Mouse (Mus musculus) small intestine, adult 2 months (tissue): ENCODE results near the gene Nxph4. TPM values are rescaled to one million over a fixed set of nuclear protein-coding genes. Genes with fewer than 3 reads are reported as not detected.

Experiments used
- H3K27ac ChIP-seq: fragments of 200-500 bp; 2 replicates; pipeline ENCODE4 v1.5.1; 2012; ENCODE audit warnings: low read depth, low read length, control low read depth, inconsistent platforms; ENCODE audit not compliant: insufficient read depth
- H3K27me3 ChIP-seq: fragments of 200-500 bp; 2 replicates; pipeline ENCODE4 v1.6.1; 2012; ENCODE audit warnings: mild to moderate bottlenecking, moderate library complexity, low read length, inconsistent platforms; ENCODE audit not compliant: control insufficient read depth, insufficient read depth
- H3K36me3 ChIP-seq: fragments of 200-500 bp; 2 replicates; pipeline ENCODE4 v1.6.1; 2012; ENCODE audit warnings: mild to moderate bottlenecking, low read length, control low read depth, inconsistent platforms; ENCODE audit not compliant: control insufficient read depth, insufficient read depth
- H3K4me1 ChIP-seq: fragments of 200-500 bp; 2 replicates; pipeline ENCODE4 v1.6.1; 2012; ENCODE audit warnings: low read length, inconsistent platforms, mixed read lengths; ENCODE audit not compliant: control insufficient read depth, insufficient read depth, insufficient read length
- H3K4me3 ChIP-seq: fragments of 200-500 bp; 2 replicates; pipeline ENCODE4 v1.5.1; 2012; ENCODE audit warnings: low read depth, mild to moderate bottlenecking, control low read depth, inconsistent platforms, low read length, moderate library complexity
- CTCF ChIP-seq: fragments of 200-500 bp; IDR thresholded peaks from 2 replicates; pipeline ENCODE4 v1.5.1; 2012; ENCODE audit warnings: low read depth, mild to moderate bottlenecking, control low read depth, inconsistent platforms, low read length, moderate library complexity, mixed read lengths; ENCODE audit not compliant: insufficient replicate concordance, insufficient read length; ENCODE audit errors: extremely low read depth
- POLR2A ChIP-seq: fragments of 200-500 bp; IDR thresholded peaks from 2 replicates; pipeline ENCODE4 v1.6.1; 2012; ENCODE audit warnings: low read depth, mild to moderate bottlenecking, control low read depth, inconsistent platforms, low read length, moderate library complexity
- WGBS: fragments of 180-500 bp; shearing (Covaris S2); methylation state at CpG from one replicate; pipeline ENCODE4 v1.1.7; 2018; 5-methylcytosine and 5-hydroxymethylcytosine counted together
- polyA plus RNA-seq: library from polyadenylated mRNA; depleted of rRNA; stranded (reverse); fragments of >200 nt; gene quantifications from 2 replicates; pipeline ENCODE4 v1.2.3, GENCODE M21; 2012

Nxph4 gene
- polyA plus RNA-seq, 1 experiment = 0.41 TPM

- H3K27me3 ChIP-seq = no peaks in the 10 kb centered on the region
- TF ChIP-seq CTCF = no peak
- TF ChIP-seq POLR2A = no peak
- no peaks in the 10 kb centered on the region for H3K4me1 ChIP-seq
- H3K4me3 ChIP-seq = no peak overlapping the region
- peaks cover 77% of the 10 kb centered on the region for H3K36me3 ChIP-seq
- no peak overlapping the region for H3K27ac ChIP-seq
These were observed 26.8 kb upstream of the Nxph4 start for GRCm38 (mm10) chr10:127561145-127561544.

DNA sequence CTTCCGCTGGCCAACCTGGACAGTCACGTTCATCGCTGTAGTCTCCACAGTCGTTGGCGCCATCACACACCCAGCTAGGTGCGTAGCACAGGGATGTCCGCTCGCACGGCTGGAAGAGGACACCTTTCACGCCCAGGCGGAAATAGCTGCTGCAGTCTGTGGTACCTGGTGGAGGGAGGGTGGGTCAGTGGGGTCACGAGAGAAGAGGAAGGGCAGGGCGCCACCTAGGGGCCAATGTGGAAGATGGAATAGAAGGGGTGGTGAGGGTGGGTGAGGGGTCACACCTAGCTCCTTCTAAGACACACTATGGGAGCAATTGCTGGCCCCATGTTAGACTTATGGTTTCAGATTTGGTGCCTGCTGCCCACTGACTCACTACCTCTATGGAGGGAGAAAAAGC is 23.0 kb upstream of the Nxph4 start:
- Histone ChIP-seq H3K4me3 (no peak overlapping the region), H3K27me3 (no peaks in the 10 kb centered on the region), H3K36me3 (peaks cover 86% of the 10 kb centered on the region), H3K4me1 (no peaks in the 10 kb centered on the region; the same call in 1 of the 2 replicates), H3K27ac (no peak overlapping the region)
- WGBS = 90% methylated on average over 13 of the region's 13 CpGs
- TF ChIP-seq CTCF (peak; percentile 49; the same call in 1 of the 2 replicates), POLR2A (no peak)

GRCm38 (mm10) chr10:127555703-127556102 is 21.3 kb upstream of the Nxph4 start:
- no peaks in the 10 kb centered on the region; the same call in 1 of the 2 replicates for H3K4me1 ChIP-seq
- no peak overlapping the region for H3K4me3 ChIP-seq
- no peak overlapping the region for H3K27ac ChIP-seq
- TF ChIP-seq CTCF (peak; percentile 66; the same call in 1 of the 2 replicates), POLR2A (no peak)
- no peaks in the 10 kb centered on the region for H3K27me3 ChIP-seq
- peaks cover 83% of the 10 kb centered on the region for H3K36me3 ChIP-seq
- 89% methylated on average over 18 of the region's 18 CpGs for WGBS

GRCm38 (mm10) chr10:127549892-127550291 is 15.5 kb upstream of the Nxph4 start:
- peaks cover 2% of the 10 kb centered on the region; the same call in 1 of the 2 replicates for H3K4me1 ChIP-seq
- H3K27ac ChIP-seq = no peak overlapping the region
- H3K36me3 ChIP-seq = peaks cover 78% of the 10 kb centered on the region
- H3K4me3 ChIP-seq = no peak overlapping the region
- H3K27me3 ChIP-seq = no peaks in the 10 kb centered on the region
- TF ChIP-seq POLR2A (no peak), CTCF (no peak)
- 93% methylated on average over 17 of the region's 17 CpGs for WGBS

GRCm38 (mm10) chr10:127548236-127548635 is 13.9 kb upstream of the Nxph4 start:
- Histone ChIP-seq H3K27ac (no peak overlapping the region), H3K4me3 (no peak overlapping the region), H3K27me3 (no peaks in the 10 kb centered on the region), H3K36me3 (peaks cover 75% of the 10 kb centered on the region), H3K4me1 (peaks cover 2% of the 10 kb centered on the region; the same call in 1 of the 2 replicates)
- 94% methylated on average over 15 of the region's 15 CpGs for WGBS
- TF ChIP-seq CTCF (no peak), POLR2A (no peak)

DNA sequence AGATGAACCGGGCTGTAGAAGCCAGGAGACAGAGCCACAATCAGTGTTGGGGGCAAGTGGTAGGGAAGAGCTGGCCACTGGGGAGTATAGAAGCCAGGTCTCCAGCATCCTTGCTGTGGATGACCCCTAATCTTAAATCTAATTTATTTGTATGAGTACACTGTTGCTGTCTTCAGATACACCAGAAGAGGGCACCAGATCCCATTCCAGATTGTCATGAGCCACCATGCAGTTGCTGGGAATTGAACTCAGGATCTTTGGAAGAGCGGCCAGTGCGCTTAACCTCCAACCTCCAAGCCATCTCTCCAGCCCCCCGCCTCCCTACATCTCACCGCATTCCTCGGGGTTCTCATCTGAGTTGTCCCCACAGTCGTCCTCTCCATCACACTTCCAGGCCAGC is 12.1 kb upstream of the Nxph4 start:
- TF ChIP-seq POLR2A (no peak), CTCF (no peak)
- peaks cover 75% of the 10 kb centered on the region for H3K36me3 ChIP-seq
- no peaks in the 10 kb centered on the region for H3K27me3 ChIP-seq
- H3K4me3 ChIP-seq = no peak overlapping the region
- H3K27ac ChIP-seq = no peak overlapping the region
- H3K4me1 ChIP-seq = peaks cover 2% of the 10 kb centered on the region; the same call in 1 of the 2 replicates
- WGBS = 90% methylated on average over 7 of the region's 7 CpGs

DNA sequence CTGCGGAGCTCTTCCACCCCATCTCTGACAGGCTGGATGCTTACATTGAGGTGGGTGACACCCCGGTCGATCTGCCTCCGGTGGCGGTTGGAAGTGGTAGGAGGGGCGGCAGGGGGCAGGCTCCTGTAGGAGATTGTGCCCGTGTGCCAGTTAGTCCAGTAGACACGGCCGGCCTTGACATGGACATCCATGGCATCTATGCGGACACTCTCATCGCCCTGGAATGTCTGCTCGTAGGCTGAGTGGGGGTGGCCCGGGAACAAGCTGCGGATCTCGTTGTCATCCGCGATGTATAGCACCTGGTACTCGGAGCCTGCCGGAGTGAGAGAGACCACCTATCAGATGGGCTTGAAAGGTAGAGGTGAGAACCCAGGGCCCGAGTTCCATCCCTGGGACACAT is 10.0 kb upstream of the Nxph4 start:
- TF ChIP-seq CTCF (no peak), POLR2A (no peak)
- Histone ChIP-seq H3K27me3 (no peaks in the 10 kb centered on the region), H3K36me3 (peaks cover 76% of the 10 kb centered on the region), H3K4me3 (no peak overlapping the region), H3K27ac (no peak overlapping the region), H3K4me1 (peaks cover 2% of the 10 kb centered on the region; the same call in 1 of the 2 replicates)
- 92% methylated on average over 20 of the region's 20 CpGs for WGBS
